Mouse (Mus musculus) heart, adult 2 months (tissue): ENCODE measurements around the gene Tmem26. TPM values are rescaled to one million over a fixed set of nuclear protein-coding genes. Genes with fewer than 3 reads are reported as not detected.

ENCODE experiments used
- DNase-seq, 2 experiments: peaks; one replicate each; pipeline ENCODE4 v3.0.0; 2021
- H3K27ac ChIP-seq: fragments of 200-600 bp; 2 replicates; pipeline ENCODE4 v1.8.1; 2022
- H3K27me3 ChIP-seq: fragments of 200-500 bp; 2 replicates; pipeline ENCODE4 v1.6.1; 2012; ENCODE audit warnings: mild to moderate bottlenecking, low read length, inconsistent platforms, mixed read lengths; ENCODE audit not compliant: control insufficient read depth, insufficient read depth
- H3K36me3 ChIP-seq: fragments of 200-500 bp; 2 replicates; pipeline ENCODE4 v1.6.1; 2012; ENCODE audit warnings: low read length, inconsistent platforms; ENCODE audit not compliant: control insufficient read depth, insufficient read depth
- H3K4me1 ChIP-seq: fragments of 200-500 bp; 2 replicates; pipeline ENCODE4 v1.6.1; 2011; ENCODE audit warnings: low read length; ENCODE audit not compliant: control insufficient read depth, insufficient read depth
- H3K4me3 ChIP-seq: fragments of 200-600 bp; 2 replicates; pipeline ENCODE4 v1.8.1; 2022
- H3K79me2 ChIP-seq: fragments of 200-500 bp; replicated peaks from 2 replicates; pipeline ENCODE4 v1.6.1; 2012; ENCODE audit warnings: mild to moderate bottlenecking, inconsistent platforms, low read length, moderate library complexity, mixed read lengths; ENCODE audit not compliant: control insufficient read depth, insufficient read depth
- H3K9ac ChIP-seq: fragments of 200-500 bp; 2 replicates; pipeline ENCODE4 v1.6.1; 2012; ENCODE audit warnings: low read depth, mild to moderate bottlenecking, control low read depth, inconsistent platforms, low read length, mixed read lengths
- CTCF ChIP-seq: fragments of 200-600 bp; IDR thresholded peaks from 2 replicates; pipeline ENCODE4 v1.8.1; 2022; ENCODE audit warnings: antibody characterized with exemption, mild to moderate bottlenecking, moderate library complexity
- EP300 ChIP-seq: fragments of 200-500 bp; IDR thresholded peaks from 2 replicates; pipeline ENCODE4 v1.6.1; 2011; ENCODE audit warnings: low read depth, low read length, control low read depth; ENCODE audit not compliant: insufficient read depth
- POLR2A ChIP-seq: fragments of 200-500 bp; IDR thresholded peaks from 2 replicates; pipeline ENCODE4 v1.6.1; 2011; ENCODE audit warnings: mild to moderate bottlenecking, low read depth, low read length, control low read depth; ENCODE audit not compliant: insufficient read depth
- WGBS: fragments of 180-500 bp; shearing (Covaris S2); methylation state at CpG from one replicate; pipeline ENCODE4 v1.1.7; 2018; 5-methylcytosine and 5-hydroxymethylcytosine counted together
- intact Hi-C: fragments of 180-260 bp; cut with DNase I; formaldehyde crosslinking; loops from one replicate; pipeline ENCODE4 v1.15.1; 2025
- polyA plus RNA-seq: library from polyadenylated mRNA; depleted of rRNA; stranded (reverse); fragments of >200 nt; gene quantifications from 2 replicates; pipeline ENCODE4 v1.2.3, GENCODE M21; 2012; rRNA removed
- total RNA-seq, 2 experiments: library from RNA; stranded (reverse); gene quantifications; 2 replicates each; pipeline ENCODE4 v1.2.3; 2021

Tmem26 gene
- total and polyA plus RNA-seq, 3 experiments: 0.20 to 0.39 (median 0.37) TPM

- no peak overlapping the region for H3K4me3 ChIP-seq
- no peaks in the 10 kb centered on the region for H3K79me2 ChIP-seq
- no peak overlapping the region for H3K9ac ChIP-seq
- 85% methylated on average over 4 of the region's 4 CpGs for WGBS
- no peak overlapping the region for H3K27ac ChIP-seq
- no peaks in the 10 kb centered on the region for H3K36me3 ChIP-seq
- TF ChIP-seq CTCF: no peak
- TF ChIP-seq POLR2A: no peak
- no peak for TF ChIP-seq EP300
- no peaks in the 10 kb centered on the region for H3K27me3 ChIP-seq
- intact Hi-C loops: no loop called here
- no peak for DNase-seq
- no peaks in the 10 kb centered on the region; the same call in 1 of the 2 replicates for H3K4me1 ChIP-seq
These were observed 101.1 kb downstream of the Tmem26 start for GRCm38 (mm10) chr10:68824519-68824918.

Other genes starting within 250 kb of the Tmem26 start
- 10 to 100 TPM; 18.0 to 23.0 TPM for gene Cabcoco1, start 181.8 kb upstream of the Tmem26 start, total RNA-seq
- gene Cabcoco1, start 181.8 kb upstream of the Tmem26 start, polyA plus RNA-seq: 8.6 and 15.1 TPM in 2 replicates